Mouse (Mus musculus) A20 (cell line): ENCODE data around the gene Urb1.
"Not testable (repeated sequence)": the region's sequence is repeated elsewhere in the genome, so short reads cannot be mapped to it uniquely, and the experiment has no call there.

ENCODE experiments used
- DNase-seq: peaks from one replicate; pipeline ENCODE4 v3.0.0-alpha.2; 2011; ENCODE audit warnings: low read depth, low spot score

Gene Urb1

GRCm38 (mm10) chr16:90823986-90824385 lies 13.8 kb upstream of the Urb1 start:
- DNase-seq, result not testable (repeated sequence)

- no peak for DNase-seq
Measured at GRCm38 (mm10) chr16:90822981-90823380, 12.8 kb upstream of the Urb1 start.

- DNase-seq, result no peak
Measured at GRCm38 (mm10) chr16:90822284-90822935, 12.2 kb upstream of the Urb1 start.

GRCm38 (mm10) chr16:90821046-90821697 lies 11.0 kb upstream of the Urb1 start:
- no peak for DNase-seq

GRCm38 (mm10) chr16:90820326-90820725 lies 10.1 kb upstream of the Urb1 start:
- no peak for DNase-seq

- DNase-seq, result no peak
Measured at GRCm38 (mm10) chr16:90812086-90812485, 1.9 kb upstream of the Urb1 start.

- DNase-seq, result no peak
Measured at GRCm38 (mm10) chr16:90810716-90811256, 573 bp upstream of the Urb1 start.

GRCm38 (mm10) chr16:90804466-90804865 lies 5.7 kb downstream of the Urb1 start:
- DNase-seq, result no peak

GRCm38 (mm10) chr16:90801928-90802327 lies 8.3 kb downstream of the Urb1 start:
- peak; percentile 33 for DNase-seq

GRCm38 (mm10) chr16:90801251-90801650 lies 9.0 kb downstream of the Urb1 start:
- no peak for DNase-seq

GRCm38 (mm10) chr16:90799840-90800239 lies 10.4 kb downstream of the Urb1 start:
- DNase-seq, result no peak

GRCm38 (mm10) chr16:90798848-90799247 lies 11.4 kb downstream of the Urb1 start:
- peak; percentile 61 for DNase-seq

GRCm38 (mm10) chr16:90798446-90798845 lies 11.8 kb downstream of the Urb1 start:
- no peak for DNase-seq

- no peak for DNase-seq
Measured at GRCm38 (mm10) chr16:90794708-90795107, 15.5 kb downstream of the Urb1 start.

GRCm38 (mm10) chr16:90792500-90792899 lies 17.7 kb downstream of the Urb1 start:
- no peak for DNase-seq

GRCm38 (mm10) chr16:90792066-90792465 lies 18.1 kb downstream of the Urb1 start:
- no peak for DNase-seq

- no peak for DNase-seq
Measured at GRCm38 (mm10) chr16:90790946-90791345, 19.3 kb downstream of the Urb1 start.

- DNase-seq, result no peak
Measured at GRCm38 (mm10) chr16:90788580-90788979, 21.6 kb downstream of the Urb1 start.

- no peak for DNase-seq
Measured at GRCm38 (mm10) chr16:90785257-90785656, 25.0 kb downstream of the Urb1 start.

- no peak for DNase-seq
Measured at GRCm38 (mm10) chr16:90783302-90783701, 26.9 kb downstream of the Urb1 start.

- no peak for DNase-seq
Measured at GRCm38 (mm10) chr16:90779783-90780182, 30.4 kb downstream of the Urb1 start.

GRCm38 (mm10) chr16:90775946-90776520 lies 34.2 kb downstream of the Urb1 start:
- DNase-seq, result no peak

- no peak for DNase-seq
Measured at GRCm38 (mm10) chr16:90774646-90775045, 35.6 kb downstream of the Urb1 start.
